Mouse (Mus musculus) right cerebral cortex, postnatal 4 days (tissue): Measurements from ENCODE around the gene Cap1.

ENCODE experiments used
- DNase-seq: peaks from one replicate; pipeline ENCODE4 v3.0.0-alpha.2; 2022

Cap1 gene

DNA sequence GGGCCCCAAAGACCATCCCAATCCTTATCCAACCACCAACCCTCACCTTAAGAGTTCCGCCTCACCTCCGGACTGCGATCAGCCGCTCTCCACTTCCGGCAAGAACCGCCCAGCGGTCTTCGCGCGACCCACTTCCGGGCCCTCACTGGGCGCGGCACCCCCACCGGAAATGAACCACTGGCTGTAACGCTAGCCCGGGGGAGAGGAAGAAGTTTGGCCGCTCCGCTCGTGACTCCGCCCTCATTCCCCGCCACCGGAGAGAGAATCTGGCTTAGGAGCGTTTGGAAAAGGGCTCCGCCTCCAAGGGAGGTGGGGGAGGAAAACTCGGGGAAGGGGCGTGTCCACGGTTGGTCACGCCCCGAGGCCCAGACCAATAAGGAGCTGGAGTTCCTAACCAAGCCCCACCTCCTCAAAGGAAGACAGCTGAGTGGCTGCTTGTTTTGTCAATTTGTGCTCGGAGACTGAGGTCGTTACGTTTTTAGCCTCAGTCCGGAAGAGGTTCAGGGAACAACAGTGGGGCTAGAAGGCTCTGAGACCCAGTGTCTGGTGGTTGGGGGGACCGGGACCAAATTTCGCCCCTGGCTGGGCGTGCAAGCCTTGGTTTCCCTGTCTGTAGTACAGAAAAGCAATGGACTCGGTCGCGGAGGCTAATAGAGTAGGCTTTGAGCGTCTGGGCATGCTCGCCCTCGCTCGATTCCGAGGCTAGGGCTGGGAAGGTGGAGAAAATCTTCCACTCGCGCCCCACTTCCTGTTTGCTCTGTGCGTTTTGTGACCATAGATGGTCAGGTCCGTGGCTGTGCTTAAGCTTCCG, at the start of gene Cap1:
Gene Cap1 (minus strand): TSS at position 289 of the 811 bp plus-strand sequence.
- peak; percentile 91 for DNase-seq

DNA sequence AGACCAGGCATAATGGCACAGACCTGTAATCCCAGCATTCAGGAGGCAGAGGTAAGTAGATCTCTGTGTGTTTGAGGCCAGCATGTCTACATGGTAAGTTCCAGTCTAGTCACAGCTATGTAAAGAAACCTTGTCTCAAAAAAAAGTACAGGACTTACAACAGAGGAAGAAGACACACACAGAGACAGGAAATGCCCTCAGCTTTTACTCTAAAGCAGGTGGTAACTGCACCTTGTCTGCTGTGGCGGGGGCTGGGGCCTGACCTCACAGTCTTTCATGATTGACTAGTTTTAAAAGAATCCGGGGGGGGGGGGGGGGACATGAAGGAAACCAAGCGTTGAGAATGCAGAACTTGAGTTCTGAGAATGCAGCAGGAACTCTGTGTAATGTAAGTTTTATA, 48.0 kb upstream of the Cap1 start:
- no peak for DNase-seq

DNA sequence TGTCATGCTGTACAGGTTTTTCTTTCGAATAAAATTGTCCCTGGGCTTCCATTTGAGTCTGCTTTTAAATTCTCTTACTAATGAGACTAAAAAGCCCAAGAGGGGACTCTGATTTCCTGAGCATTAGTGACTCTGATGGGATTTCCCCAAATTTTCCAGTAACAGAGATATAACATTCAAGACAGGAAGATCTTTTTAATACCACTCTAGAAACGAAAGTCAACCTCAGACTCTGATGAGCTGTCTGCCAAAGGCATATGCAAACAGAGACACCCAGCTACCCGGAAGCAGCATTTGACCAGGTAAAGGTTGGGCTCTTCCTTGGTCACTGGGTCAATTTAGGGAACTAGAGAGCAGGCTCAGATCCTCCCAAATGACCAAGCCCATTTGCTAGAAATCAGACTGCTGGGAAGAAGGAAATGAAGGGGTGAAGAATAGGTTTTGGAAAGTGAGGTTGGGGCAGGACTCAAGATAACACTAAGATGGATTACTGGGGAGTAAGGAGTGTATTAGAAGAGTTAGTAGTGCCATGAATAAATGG, 47.3 kb upstream of the Cap1 start:
- no peak for DNase-seq

DNA sequence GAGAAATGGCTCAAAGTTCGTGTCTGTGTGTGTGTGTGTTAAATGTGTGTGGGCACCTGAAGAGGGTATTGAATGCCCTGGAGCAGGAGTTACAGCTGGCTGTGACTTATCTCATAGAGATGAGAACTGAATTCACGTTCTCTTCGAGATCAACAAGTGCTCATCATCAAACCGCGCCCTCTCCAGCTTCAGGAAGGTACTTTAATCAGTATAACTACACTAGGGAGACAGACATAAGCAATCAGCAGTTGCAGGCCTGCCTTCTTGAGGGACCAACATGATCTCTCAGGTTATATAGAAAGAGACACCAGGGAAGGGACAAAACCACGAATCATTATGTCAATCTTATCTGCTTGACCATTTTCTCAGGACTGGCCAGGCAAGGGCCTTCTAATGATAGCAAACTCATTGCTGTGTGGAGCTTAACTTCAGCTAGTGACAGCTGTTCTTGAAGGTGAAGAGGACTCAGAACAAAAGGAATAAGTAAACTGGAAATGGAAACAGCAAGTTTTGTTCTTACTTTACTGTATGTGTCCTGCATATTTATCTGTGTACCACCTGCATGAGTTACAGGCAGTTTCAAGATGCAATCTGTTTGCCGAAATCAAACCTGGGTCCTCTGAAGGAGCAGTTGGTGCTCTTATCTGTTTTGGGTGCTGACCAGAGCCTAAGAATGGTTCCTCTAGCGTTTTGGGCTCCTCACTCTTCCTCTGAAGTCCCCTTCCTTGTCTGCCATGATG, 46.6 kb upstream of the Cap1 start:
- no peak for DNase-seq

DNA sequence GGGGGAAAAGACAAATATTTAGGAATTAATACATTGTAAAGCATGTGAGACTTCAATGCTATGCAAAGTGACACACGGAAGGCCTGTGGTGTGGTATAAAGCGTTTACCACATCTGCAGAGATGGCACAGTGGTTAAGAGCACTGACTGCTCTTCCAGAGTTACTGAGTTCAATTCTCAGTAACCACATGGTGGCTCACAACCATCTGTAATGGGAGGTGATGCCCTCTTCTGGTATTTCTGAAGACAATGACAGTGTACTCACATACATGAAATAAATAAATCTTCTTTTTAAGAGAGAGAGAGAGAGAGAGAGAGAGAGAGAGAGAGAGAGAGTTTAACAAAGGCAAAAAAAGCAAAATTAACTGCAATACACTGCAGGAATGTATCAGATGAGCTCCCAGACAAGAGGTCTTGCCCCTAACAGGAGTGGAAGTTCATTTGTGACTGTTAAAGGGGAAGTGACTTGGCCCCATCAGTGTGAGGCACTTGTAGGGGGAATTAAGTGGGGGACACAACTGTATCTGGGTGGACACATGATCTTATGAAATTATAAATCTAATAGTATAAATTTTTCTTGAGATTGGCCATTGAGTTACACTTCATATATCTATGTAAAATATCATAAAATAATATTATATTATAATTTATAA, 45.2 kb upstream of the Cap1 start:
- no peak for DNase-seq

GRCm38 (mm10) chr4:122923392-122924344, 37.8 kb upstream of the Cap1 start:
- DNase-seq: no peak

GRCm38 (mm10) chr4:122922841-122923240, 37.0 kb upstream of the Cap1 start:
- no peak for DNase-seq

GRCm38 (mm10) chr4:122915985-122916384, 30.1 kb upstream of the Cap1 start:
- no peak for DNase-seq

DNA sequence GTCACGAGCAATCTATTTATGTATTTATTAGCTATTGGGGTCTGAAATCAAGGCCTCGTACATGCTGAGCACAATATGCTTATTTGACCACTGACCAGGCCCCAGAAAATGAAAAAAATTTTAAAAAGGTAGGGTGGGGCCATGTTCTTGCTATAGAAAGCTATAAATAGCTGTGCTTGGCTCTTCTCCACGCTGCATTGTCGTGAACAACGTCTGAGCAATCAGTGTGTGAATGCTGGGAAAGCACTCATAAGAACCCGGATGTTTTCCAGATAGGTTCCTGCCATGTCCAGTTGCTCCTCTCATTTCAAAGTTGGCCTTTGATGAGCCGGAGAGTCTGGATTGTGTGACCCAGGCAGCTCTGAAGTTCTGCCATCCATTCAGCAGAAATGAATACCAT, 28.3 kb upstream of the Cap1 start:
- DNase-seq: no peak

DNA sequence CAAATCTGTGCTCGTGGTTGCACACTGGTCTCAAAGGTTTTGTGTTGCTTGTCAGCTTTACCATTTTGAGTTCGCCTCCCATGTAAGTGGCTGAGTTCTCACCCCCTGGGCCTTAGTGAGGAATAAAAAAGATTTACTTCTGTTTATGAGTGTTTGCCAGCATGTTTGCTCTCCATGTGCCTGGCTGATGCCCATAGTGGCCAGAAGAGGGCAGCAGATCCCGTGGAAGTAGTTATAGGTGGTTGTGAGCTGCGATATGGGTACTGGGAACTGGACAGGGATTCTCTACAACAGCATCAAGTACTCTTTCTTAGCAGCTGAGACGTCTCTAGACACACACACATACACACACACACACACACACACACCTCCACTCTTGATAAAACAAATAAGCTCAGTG, 26.8 kb upstream of the Cap1 start:
- no peak for DNase-seq

GRCm38 (mm10) chr4:122910577-122910976, 24.7 kb upstream of the Cap1 start:
- DNase-seq: no peak

DNA sequence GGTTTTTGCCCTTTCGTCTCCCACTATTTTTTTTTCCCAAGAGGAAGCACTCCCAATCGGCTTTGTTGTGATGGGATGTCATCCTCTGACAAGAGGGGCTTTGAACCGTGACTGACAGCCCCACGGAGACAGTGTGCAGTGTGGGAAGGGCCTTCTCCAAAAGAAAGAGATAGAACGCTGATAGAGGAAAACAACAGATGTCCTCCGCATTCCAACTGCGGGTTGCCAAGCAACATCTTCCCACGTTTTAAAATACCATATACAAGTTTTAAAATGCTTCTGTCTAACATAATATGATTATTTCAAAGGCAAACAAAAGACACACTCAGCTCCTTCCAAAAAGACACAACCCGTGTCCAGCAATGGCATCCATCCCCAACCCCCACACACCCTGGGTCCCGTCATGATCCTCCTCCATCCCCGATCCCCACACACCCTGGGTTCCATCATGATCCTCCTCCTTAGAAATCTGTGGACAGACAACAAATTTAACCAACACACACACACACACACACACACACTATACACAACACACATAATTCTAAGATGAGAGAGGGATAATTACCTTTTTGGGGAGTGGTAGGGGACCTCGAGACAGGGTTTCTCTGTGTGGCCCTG, 23.8 kb upstream of the Cap1 start:
- DNase-seq: peak; percentile 42

GRCm38 (mm10) chr4:122905359-122905758, 19.5 kb upstream of the Cap1 start:
- DNase-seq: no peak

DNA sequence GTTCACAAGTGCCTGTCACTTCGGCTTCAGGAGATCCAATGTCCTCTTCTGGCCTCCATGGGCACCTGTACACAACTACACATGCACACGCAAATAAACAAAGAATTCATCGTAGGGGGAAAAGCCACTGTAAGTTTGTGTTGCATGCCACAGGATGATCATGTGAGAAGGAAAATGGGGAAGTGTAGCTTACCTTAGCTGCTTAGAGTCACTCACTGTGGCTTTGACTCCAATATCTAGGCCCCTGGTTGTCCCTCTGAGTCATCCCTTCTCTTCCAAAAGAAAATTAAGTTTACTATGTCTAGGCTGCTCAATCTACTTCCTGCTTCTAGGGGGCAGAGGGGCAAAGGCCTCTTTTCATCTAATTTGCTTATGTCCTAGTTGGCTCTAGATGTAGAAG, 17.9 kb upstream of the Cap1 start:
- DNase-seq: no peak

DNA sequence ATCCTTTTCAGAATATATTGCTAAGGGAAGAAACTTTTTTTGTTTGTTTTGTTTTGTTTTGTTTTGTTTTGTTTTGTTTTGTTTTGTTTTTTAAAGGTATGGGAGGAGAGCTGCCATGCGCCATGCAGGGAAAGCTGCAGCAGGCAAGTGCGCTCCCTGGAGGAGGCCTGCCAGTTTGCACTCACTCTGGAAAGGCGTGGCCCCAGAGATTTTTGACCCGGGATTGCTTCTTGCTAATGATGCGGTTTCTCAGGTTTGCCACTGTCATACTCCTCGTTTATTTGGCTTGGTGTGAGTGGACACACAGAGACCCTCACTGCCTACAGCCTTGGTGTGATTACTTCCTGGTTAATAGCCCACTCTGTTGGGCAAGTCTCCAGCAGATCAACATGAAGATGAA, 16.3 kb upstream of the Cap1 start:
- DNase-seq: peak; percentile 18

GRCm38 (mm10) chr4:122898313-122898712, 12.5 kb upstream of the Cap1 start:
- peak; percentile 75 for DNase-seq

DNA sequence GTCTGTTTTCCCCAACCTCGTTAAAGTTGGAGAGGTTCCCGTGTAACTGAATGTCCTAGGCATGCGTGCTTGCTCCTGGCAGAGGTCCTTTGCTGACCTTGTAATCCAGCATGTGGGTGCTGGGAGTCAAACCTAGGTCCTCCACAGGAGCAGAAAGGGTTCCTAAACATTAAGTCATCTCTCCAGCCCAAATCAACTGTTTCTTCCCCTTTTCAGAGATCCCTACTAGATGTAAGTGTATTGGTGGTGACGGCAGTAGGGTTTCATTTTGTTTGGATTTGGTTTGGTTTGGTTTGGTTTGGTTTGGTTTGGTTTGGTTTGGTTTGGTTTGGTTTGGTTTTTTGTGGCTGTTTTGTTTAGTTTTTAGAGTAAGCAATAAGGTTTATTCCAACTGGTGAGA, 11.9 kb upstream of the Cap1 start:
- DNase-seq: no peak

DNA sequence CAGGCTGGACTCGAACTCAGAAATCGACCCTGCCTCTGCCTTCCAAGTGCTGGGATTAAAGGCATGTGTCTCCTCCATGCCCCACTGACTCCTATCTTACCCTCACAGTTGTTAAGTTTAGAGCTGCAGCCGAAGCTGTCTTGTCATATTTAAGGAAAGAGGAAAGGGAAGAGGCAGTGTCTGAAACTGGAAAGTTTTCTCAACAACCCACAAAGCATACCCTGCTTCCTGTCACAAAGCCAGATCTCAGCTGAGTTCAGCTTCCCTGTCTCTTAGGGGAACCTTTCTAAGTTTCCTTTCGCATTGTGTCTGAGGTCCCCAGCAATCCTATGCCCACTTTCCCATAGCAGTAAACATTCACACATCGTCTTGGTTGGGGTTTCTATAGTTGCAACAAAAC, 6.3 kb upstream of the Cap1 start:
- DNase-seq: no peak

GRCm38 (mm10) chr4:122891597-122891996, 5.7 kb upstream of the Cap1 start:
- DNase-seq: no peak

DNA sequence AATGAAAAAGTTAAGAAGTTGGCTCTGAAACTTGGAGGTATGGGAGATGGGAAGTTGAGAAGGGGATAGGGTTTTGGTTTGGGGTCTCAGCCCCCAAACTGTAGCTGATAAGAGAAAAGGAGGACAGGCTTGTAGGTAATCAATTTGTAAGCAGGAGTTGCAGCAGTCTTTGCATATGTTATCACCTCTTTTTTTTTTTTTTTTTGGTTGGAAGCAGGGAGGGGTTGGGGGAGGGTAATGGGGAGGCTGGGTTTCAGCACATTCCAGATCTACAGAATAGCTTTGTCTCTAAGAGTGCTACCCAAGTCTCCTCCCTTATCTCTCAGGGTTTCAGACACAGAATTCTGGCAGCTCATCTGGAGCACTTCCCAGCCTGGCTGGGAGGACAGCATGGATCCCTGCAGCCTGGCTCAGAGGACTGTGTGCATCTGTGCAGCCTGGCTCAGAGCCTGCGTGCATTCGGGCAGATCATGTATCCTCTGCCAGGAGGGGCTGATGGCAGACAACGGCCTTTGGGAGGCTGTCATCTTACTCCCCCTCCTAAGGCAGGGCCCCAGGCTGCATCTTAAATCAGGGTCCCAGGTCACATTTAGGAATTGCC, 5.1 kb upstream of the Cap1 start:
- peak; percentile 79 for DNase-seq

- no peak for DNase-seq
Observed at GRCm38 (mm10) chr4:122887336-122887735, 1.5 kb upstream of the Cap1 start.
